Mouse (Mus musculus): ENCODE measurements around the gene Map3k13.

- TF ChIP-seq CTCF (IDR thresholded peaks at IDR 0.05; ENCODE audit: borderline replicate concordance, insufficient read depth, low read depth, low read length) (no peak), POLR2A (IDR thresholded peaks at IDR 0.05; ENCODE audit: borderline replicate concordance, insufficient read depth, low read length) (no peak)
These were observed 19.4 kb upstream of the Map3k13 start for GRCm38 (mm10) chr16:21774725-21775124.
